Mouse (Mus musculus) thymus, postnatal 0 days (tissue): ENCODE measurements around the gene Lman1l. TPM values are rescaled to one million over a fixed set of nuclear protein-coding genes. Genes with fewer than 3 reads are reported as not detected.

Experiments
- DNase-seq: peaks from one replicate; pipeline ENCODE4 v3.0.0-alpha.2; 2015; ENCODE audit warnings: low spot score
- polyA plus RNA-seq: library from polyadenylated mRNA; unstranded; fragments of >200 nt; fragmentation: Nextera tagmentation; extraction: Ambion mirVana; gene quantifications from 2 replicates; pipeline ENCODE4 v1.2.1, GENCODE M21; 2015

The Lman1l gene
- polyA plus RNA-seq, 1 experiment from 2014 or later = 0.16 TPM

GRCm38 (mm10) chr9:57590726-57591125 is 29.8 kb downstream of the Lman1l start:
- no peak for DNase-seq

DNA sequence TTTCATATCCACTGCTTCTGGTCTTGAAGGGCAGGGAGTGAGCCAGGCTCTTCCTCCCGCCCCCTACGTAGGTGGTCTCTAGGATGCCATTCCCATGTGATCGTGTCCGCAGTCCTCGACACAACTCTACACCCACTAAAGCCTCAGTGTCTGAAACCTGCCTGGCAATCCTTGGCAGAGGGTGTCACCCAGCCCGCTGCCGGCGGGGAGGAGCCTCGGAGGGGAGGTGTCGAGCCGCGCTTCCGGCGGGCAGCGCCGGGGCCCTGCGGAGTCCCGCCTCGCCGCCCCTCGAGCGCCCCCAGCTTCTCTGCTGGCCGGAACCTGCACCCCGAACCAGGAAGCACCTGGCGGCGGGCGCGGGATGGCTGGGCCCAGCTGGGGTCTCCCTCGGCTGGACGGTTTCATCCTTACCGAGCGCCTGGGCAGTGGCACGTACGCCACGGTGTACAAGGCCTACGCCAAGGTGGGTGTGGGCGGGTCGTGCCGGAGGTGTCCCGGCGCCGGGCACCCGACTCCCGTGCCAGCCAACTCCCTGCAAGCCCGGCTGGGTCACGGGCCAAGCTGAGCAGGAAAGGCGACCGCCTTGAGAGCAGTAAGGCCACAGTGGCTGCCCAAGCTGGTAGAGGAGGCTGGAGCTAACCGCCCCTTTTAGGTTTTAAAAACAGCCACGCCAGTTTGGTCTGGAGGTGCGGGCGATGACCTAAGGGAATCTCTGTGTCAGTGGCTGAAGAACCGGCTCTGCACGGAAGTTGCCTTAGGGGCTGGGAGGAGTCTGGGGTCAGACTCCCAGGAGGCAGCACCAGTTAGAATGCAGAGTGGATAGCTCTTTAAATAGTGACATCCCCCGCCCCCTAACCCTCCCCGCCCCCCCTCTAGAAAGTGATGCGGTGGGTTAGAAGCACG is 31.1 kb downstream of the Lman1l start, which contains the start of gene Ulk3:
TSS of gene Ulk3 (plus strand) at position 229 of the 903 bp plus-strand sequence.
- DNase-seq = peak; percentile 88

GRCm38 (mm10) chr9:57584991-57585390 is 35.6 kb downstream of the Lman1l start:
- peak; percentile 6 for DNase-seq

DNA sequence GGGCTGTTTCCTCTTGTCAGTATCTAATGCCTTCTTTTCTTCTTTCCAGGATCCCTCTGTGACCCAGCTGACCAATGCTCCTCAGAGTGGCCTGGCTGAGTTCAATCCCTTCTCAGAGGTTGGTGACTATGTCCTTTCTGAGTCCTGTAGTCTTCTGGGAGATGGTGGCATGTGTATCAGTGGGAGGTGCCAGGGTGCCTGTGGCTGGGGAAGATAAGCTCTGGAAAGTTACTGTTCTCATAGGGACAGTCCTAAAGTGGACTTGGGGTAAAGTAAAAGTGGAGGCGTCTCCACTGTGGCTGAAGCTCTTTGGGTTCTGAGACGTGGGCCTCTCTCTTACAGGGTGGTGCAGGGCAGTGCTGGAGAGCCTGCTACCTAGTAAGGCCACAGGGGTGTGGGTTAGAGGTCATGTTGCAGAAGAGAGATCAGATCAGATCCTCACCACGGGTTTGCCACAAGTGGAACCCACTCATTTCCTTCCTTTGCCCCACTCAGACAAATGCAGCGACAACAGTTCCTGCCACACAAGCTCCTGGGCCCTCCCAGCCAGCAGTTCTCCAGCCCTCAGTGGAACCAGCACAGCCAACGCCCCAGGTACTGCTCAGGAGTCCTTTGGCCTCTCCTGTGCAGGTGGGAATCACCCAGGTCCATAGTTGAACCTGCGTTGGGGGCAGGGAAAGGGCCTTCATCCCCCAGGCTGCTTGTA is 43.3 kb downstream of the Lman1l start:
- DNase-seq = no peak

GRCm38 (mm10) chr9:57575577-57575976 is 45.0 kb downstream of the Lman1l start:
- DNase-seq = no peak

GRCm38 (mm10) chr9:57574397-57574796 is 46.2 kb downstream of the Lman1l start:
- no peak for DNase-seq

DNA sequence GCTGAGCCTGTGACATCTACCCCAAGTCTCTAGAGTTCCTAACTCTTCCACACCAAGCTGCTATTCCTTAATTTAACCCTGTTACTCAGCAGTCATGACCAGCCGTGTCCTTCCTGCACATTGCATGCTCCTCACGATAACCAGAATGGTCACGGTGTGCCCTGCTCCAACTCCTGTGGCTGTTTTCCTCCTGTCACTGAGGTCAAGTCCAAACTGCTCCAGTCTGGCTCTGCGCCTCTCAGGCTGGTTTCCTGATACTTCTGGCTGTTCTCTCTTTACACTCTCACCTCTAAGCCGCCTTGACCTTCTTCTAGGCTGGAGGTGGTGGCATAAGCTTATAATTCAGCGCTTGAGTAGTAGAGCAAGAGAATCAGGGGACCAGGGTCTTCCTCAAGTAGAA is 52.1 kb downstream of the Lman1l start:
- no peak for DNase-seq

DNA sequence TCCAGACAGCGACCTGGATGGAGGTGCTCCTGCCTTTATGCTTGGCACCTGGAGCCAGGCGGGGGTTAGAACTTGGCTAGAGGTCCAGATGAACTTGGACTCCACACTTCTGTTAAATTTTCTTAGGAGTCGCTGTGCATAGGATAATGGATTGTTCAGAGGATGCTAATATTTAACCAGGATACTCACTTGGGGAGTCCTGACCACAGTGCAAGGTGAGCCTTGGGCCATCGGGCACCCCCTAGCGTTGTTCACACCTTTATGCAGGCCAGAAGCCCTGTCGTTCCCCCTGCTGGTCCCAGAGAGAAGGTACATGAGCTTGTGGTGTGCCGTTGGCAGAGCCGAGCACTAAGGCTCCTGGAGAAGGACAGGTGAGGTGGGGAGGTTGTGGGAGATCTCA is 53.7 kb downstream of the Lman1l start:
- DNase-seq = no peak

- no peak for DNase-seq
These were observed 54.8 kb downstream of the Lman1l start for GRCm38 (mm10) chr9:57565741-57566221.

- no peak for DNase-seq
These were observed 56.0 kb downstream of the Lman1l start for GRCm38 (mm10) chr9:57564609-57565008.

DNA sequence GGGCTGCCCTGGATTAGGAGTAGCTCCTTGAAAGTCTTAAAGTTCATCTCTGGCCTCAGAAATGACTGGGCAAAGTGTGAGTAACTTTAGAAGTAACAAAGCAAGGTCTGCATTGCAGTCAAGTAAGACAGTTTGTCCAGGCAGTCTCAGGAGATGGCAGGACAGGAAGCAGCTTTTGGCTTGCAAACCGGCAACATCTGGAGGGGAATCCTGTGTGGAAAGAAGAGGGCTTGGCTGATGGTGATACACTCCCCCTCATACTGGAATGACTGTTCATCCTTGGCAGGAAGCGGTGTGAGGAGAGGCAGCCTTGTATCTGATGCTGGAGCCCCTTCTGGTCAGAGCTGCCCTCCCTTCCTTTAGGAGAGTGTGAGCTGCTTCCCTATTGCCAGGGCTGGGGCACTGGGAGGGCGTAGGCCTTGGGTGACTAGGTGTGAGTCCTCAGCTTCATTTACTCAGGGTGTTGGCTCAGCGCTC is 57.6 kb downstream of the Lman1l start:
- no peak for DNase-seq

DNA sequence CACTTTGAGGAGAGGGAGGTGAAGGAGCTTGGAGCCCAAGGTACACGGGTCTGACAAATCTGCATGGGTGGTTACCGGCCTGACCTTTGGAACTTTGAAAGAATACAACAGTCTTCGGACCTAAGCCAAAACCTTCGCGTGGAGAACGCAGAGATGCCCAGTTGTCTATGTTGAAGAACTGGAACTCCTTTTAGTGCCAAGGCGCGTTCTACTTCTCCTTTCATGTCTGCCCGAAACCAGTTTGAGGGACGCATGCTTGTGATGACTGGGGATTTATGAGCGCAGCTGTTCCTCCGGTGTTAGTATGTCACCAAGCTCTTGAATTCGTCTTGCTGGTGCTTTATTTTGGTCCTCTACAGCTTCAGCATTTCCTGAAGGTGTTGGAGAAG is 58.9 kb downstream of the Lman1l start:
- DNase-seq = peak; percentile 30

DNA sequence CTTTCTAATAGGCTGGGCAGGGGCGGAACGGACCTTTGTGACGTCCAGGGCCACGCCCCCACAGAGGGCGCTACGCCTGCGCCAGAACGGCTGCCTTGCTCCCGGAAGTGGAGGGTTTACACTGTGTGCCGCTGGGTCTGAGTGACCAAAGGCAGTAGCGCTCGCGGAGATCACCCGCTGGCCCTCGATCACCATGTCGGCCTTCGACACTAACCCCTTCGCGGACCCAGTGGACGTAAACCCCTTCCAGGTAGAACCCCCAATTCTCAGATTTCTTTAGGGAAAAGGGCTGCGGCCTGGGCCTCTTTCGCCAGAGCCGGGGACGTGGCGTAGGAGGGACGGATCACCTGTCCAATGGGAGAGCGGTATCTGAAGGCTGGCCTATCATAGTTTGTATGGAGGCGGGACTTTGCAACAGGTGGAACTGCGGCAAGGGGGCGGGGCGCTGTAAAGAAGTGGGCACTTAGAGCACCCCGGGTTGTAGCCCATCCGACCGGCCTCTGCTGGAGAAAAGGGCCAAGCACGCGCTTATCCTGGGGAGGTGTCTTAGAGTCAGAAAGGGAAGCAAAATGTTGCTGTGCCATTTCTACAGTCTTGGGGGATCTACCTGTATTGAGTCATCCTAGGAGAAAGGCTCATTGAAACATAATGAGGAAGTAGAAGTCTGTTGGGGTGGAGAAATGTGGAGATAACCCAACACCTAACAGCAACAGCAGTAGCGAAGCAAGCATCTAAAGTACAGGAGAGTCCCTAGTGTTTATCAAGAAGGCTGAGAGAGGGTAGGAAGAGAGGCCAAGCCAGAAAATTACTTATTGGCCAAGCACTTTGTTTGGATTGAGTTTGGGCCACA is 59.5 kb downstream of the Lman1l start, which contains the start of gene Scamp2:
TSS of gene Scamp2 (plus strand) at position 83 of the 850 bp plus-strand sequence.
- DNase-seq = peak; percentile 89

- DNase-seq = no peak
These were observed 60.3 kb downstream of the Lman1l start for GRCm38 (mm10) chr9:57560263-57560662.

- DNase-seq = no peak
These were observed 61.0 kb downstream of the Lman1l start for GRCm38 (mm10) chr9:57559568-57559967.

- no peak for DNase-seq
These were observed 61.9 kb downstream of the Lman1l start for GRCm38 (mm10) chr9:57558625-57559024.

GRCm38 (mm10) chr9:57557215-57557614 is 63.4 kb downstream of the Lman1l start:
- no peak for DNase-seq
